Mouse (Mus musculus) ZHBTc4 (cell line): ENCODE measurements around the gene Atp11c.
A peak's percentile ranks its signal among the peaks of the same experiment; 100 is the strongest.

Source experiments
- DNase-seq: peaks from one replicate; pipeline ENCODE4 v3.0.0-alpha.2; 2011; ENCODE audit warnings: low read depth, low spot score

Gene Atp11c

DNA sequence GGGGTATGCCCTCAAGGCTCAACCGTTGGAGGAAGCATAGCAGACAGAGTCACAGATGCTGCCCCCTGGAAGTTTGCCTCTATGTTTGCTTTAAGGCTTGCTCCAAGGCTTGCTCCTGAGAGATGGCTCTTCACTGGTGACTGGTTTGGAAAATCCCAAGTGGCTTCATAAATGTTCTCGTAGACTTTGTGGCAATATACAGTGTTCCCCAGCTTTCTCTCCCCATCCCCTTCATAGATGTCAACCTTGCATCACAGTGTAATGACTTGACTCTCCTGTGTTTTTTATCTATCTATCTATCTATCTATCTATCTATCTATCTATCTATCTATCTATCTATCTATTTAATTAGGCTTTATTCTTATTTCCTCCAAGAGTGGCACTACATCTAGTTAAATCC lies at the start of gene Atp11c:
Gene Atp11c (minus strand): TSS at position 101 of the 400 bp plus-strand sequence.
- no peak for DNase-seq

DNA sequence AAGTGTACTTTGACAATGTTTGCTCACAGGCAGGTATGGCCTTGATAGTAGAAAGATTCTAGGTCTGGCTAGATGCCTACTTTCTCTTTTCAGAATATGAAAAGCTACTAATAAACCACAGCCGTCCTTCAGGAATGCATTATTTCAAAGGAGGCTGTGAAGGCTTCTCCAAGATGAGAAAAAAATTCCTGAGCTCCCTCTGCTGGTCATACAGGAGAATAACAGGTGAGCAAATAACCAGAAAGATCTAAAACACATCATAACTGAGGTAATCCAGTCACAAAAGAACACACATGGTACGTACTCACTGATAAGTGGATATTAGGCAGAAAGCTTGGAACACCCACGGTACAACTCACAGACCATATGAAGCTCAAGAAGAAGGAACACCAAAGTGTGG lies 16.7 kb upstream of the Atp11c start:
- DNase-seq, result peak; percentile 30

DNA sequence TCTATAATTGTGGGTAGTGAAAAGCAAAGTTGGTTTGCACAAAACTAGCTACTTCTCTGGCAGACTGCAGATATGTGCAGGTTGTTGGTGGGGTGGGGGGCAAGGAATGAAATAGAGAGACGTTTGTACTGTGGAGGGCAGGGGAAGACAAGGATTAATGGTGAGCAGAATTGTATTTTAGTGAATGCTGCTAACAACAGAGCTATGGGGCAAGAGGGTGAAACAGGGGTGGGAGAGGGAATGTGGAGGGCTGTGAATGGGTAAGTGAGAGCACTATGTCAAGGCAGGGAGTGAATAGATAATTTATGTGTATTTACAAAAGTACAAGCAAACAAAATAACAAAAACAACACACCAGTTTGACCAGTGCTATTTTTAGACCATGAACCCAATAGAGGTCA lies 22.0 kb downstream of the Atp11c start:
- DNase-seq, result no peak

DNA sequence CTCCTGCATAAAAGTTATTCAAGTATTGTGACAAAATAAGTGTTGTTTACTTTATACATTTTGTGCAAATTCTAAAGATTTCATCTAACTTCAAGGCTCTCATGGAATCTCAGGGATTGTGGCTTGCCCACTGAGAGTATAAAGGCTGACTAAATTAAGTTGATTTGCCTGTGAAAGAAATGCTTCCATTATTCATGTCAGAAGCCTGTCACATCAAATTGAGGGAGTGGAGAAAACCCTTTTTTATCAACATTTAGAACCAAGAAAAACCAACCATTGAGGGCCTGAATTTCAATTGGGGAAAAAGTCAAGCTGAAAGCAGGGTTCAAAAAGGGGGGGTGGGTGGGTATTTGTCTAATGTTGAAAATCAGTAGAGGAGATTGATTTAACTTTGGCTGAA lies 23.5 kb downstream of the Atp11c start:
- no peak for DNase-seq

DNA sequence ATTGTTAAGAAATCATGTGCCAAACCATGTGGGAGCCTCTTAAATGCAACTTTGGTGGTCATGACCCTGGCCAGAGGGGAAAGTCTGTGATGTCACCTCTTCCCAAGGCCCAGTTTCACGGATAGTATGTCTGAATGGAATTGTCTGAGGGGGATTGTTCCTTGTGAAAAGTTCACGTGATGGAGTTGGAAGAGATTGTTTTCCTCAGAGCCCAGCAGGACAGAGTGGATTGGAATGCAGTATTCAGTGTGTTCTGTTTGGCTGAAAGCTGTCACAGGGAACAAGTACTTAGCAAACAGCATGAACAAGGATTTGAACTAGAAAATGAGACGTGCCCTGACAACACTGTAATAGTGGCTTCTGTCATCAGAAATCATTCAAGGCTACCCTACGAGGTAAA lies 37.3 kb downstream of the Atp11c start:
- no peak for DNase-seq

DNA sequence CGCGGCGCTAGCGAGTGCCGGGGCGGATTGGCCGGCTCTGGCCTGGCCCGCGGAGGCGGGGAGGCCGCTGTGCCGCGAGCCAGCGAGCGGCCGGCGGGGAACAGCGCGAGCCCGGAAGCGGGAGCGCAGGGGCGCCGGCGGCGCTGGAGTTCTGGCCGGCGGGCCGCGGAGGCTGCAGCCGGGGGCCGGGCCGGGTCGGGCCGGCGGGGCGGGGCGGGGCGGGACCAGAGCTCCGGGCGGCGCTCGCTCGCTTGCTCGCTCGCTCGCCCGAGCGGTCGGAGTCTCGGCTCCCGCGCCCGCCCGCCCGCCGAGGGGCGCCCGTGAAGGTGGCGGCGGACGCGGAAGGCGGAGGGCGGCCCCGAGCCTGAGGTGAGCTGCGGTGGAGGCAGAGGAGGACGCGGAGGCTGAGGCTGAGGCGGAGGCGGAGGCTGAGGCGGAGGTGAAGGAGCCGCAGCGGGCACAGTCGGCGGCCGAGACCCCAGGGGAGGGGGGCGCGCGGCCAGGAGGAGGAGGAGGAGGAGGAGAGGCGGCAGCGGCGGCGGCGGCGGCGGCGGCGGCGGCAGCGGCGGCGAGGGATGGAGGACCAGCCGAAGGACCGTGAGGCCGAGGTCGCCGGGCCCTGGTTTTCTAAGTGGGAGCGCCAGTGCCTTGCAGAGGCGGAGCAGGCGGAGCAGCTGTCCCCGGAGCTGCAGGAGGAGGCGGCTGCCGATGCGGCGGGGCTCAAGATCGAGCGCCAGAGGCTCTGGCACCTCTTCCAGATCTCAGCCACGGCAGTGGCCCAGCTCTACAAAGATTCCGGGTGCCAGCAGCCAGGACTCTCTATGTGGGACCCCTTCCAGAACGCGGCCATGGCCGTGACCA lies 44.8 kb downstream of the Atp11c start:
- DNase-seq, result peak; percentile 57

DNA sequence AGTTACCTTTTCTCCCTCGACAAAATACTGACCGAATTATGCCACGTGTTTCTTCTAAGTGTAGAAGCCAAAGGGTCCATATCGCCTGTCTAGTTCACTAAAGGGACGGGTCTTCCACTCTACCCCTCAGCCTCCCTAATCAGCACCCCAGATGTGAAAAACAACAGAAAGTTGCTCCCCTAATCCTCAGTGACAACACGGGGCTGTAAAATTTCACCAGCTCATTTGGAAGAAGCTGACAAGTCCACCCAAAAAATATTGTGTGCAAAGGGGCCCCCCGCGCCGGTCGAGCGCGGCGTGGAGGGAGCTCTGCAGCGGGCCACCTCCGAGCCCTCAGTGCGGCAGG lies 45.4 kb downstream of the Atp11c start:
- DNase-seq, result no peak

DNA sequence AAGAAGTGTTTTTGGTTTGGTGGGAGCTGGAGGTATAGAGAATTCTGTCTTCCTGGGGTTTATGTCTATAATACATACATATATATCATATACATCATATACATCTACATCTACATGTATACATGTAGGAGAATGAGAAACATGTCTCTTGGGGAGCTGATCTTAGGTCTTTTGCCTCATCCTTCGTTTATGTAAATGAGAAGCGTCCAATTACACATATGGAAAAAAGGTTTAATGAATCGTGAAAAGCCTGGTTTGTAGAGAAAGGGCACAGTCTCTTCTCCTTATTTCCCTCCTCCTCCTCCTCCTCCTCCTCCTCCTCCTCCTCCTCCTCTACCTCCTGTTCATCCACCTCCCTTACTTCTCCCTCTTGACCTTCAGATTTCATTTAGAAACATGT lies 46.6 kb downstream of the Atp11c start:
- no peak for DNase-seq

DNA sequence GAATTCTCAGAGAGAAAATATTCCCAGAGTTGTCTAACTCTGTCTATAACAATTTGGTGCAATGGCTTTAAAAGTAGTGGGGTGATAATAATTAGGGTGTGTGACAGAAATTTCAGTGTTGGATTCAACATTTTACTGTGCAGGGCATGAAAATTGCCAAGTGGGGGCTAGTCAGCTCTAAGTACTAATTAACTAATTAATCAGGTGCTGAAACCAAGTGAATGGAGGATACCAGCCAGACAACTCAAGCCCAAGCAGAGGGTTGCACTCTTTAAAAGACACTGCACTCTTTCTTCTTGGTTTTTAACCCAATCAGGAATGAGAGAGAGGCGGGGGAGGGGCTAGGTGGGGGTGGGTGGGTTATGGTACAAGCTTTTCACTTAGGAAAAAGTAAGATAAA lies 47.1 kb downstream of the Atp11c start:
- DNase-seq, result no peak

DNA sequence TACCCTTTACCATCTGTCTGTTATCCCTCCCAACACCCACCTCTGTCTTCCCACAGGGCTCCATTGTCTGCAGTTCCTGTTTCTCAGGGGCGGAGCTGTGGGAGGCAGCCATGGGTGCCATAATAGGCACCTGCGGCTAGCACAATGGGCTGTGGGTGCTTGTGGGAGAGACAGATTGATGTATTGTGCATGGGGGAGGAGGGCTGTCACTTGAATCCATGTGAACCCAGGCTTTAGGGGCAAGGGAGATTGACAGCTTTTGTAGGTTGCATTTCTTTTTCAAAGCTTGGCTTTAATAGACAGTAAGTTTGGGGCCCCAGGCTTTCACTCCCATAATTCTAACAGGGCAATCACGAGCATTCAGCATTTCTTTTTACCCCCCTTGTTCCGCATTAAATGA lies 48.4 kb downstream of the Atp11c start:
- peak; percentile 4 for DNase-seq

DNA sequence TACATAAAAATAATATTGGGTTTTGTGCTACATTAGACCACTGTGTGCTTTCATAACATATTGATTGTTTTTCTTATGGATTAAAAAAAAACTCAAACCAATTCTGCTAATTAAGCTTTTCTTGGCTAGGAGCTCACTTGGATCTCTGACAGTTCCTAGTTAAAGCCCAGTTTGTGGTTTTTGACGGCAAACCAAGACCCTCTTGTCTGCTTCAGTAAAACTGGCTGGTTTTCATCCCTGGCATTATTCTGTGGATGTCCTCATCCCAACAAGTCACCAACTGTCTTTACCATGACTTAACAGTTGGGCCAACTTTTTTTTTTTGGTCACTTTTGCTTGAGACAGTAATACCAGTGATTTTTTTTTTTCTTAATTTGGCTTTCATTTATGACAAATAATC lies 49.6 kb downstream of the Atp11c start:
- DNase-seq, result no peak

DNA sequence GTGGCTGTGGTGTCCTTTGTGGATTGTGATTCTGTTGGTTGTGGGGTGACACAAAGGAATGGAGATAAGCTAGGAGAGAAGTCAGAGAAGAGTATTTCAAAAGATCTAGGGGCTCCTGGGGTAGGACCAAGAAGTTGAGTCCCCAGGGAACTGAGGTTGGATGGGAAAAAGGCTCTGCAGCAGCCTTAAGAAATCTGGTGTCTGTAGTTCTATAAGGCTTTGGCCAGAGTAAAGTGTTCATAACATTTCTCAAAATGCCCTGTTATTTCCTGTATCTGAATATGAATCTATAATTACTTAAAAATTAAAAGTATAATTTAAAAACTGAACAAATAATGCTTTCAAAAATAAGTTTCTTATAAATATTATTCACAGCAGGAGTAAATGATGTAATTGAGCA lies 53.3 kb downstream of the Atp11c start, which contains the start of gene Gm7073:
Gene Gm7073 (minus strand): TSS at position 101 of the 400 bp plus-strand sequence.
- no peak for DNase-seq

DNA sequence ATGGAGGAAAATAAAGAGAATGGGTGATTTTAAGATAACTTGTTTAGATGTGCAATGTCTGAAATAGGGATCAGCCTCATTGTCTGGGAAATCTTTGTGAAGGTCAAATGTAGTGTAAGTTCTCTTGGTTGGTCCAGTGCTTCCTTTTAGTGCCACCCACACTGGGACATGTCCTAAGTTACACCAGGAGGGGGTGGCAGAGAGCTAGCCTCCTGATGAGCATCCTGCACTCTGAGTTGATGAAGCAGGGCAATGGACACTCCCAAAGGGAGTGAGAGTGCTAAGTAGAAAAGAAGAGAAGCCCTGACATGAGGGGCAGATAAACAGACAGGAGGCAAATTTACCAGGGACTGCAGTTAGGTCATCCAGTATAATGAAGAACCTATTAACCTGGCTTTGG lies 88.5 kb downstream of the Atp11c start:
- DNase-seq, result peak; percentile 44

DNA sequence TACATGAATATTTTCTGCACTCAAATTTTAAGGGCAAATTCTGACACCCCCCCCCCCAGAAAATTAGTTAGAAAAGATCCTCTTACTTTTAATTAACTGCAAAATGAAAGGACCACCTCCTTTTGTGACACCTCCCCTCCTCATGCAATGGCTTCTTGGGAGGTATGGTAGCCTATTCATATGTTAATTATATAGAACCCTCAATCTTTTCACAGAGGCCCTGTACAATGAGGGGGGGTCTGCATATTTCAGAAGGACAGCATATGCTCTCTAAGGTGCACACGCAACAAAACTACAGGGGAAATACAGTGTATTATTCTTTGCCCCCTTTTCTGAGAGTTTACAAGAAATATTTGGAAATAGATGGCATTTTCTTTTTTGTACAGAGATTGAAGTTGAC lies 94.7 kb downstream of the Atp11c start:
- DNase-seq, result no peak

DNA sequence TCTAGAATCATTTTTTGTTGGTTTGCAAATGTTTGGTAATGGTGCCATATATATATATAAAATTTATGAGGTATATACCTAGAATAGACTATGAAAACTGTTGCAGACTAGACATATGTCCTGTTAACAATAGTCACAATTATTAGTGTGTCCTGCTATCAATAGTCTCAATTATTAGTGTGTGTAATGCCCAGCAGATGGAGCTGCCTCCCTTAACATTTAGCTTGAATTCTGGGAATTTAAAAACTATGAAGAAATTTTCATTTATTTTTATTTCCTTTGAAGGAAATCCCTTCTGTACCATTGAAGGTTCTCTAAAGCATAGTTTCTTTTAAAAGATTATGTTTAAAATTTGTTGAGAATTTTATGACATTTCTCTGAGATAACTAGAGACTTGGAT lies 97.2 kb downstream of the Atp11c start:
- no peak for DNase-seq

DNA sequence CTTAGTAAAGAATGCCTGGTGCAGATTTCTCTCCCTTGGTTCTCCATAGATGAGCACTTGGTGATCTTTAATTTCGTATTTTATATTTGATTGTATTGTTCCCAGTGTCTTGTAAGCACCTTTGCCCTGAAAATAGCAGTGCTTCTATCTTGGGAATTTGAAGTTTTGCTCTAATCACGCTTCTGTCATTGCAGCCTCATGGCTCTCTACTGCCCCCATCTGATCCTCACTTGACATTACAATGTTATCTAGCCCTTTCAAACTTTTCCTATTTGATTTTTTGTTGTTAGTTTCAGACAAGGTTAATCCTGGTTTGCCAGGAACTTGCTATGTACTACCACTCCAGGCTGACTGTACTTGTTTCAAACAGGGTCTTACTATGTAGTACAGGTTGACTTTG lies 128.7 kb downstream of the Atp11c start:
- DNase-seq, result peak; percentile 38

DNA sequence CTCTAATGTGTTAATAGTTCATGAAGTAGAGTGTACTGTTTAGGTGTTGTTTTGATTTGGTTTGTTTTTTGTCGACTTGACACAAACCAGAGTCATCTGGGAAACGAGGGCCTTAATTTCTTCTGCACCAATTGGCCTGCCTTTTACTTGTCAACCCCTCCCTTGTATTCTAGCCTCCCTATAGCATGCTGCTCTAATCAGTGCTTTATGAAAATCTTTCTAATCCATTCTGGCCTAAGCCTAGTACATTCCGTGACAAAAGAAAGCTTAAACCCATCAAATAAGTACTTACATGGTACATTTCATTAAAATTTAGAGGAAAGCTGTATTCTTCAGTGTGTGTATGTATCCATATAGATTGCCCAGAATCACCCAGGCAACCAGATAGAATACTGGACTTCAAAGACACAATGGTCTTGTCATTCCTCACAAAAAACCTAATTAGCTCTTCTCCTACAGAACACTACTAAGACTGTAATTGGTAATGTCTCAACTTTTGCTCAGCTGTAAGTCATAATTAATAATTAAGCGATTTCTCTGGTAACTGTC lies 177.9 kb downstream of the Atp11c start:
- DNase-seq, result no peak

DNA sequence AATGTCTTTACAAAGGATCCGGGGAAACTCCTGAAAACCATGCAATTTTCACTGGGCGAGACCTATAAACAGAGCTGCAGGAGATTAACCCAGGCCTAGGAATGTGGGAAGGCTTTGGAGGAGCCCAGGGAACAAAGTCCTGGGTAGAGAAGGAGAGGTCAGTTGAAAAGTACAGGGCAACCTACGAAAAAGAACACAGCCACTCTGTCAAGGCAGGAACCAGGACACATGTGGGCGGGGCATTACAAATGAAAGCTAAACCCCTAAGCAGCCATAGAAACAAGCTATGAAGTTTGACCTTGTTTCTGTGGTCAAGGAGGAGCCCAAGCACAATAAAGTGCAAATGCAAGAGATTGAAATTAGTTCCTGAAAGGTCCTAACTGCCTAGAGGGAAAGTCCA lies 186.8 kb downstream of the Atp11c start:
- DNase-seq, result peak; percentile 41

DNA sequence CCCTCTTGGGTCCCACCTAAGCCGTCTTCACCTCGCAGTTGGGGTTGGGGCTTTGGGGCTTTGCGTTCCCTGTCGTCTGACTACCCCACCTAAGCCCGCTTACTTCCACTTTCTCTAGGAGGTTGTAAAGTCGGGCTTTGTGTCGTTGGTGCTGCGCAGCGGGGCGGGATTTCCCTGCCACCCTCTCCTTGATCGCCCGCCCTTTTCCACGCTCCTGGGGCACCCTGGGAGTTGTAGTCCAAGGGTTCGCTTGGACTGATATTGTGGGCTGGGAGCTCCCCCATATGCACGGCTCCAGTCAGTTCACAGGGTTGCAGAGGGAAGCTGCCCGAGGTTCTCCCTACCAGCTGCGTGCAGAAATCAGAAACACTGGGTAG lies 187.8 kb downstream of the Atp11c start:
- peak; percentile 90 for DNase-seq

DNA sequence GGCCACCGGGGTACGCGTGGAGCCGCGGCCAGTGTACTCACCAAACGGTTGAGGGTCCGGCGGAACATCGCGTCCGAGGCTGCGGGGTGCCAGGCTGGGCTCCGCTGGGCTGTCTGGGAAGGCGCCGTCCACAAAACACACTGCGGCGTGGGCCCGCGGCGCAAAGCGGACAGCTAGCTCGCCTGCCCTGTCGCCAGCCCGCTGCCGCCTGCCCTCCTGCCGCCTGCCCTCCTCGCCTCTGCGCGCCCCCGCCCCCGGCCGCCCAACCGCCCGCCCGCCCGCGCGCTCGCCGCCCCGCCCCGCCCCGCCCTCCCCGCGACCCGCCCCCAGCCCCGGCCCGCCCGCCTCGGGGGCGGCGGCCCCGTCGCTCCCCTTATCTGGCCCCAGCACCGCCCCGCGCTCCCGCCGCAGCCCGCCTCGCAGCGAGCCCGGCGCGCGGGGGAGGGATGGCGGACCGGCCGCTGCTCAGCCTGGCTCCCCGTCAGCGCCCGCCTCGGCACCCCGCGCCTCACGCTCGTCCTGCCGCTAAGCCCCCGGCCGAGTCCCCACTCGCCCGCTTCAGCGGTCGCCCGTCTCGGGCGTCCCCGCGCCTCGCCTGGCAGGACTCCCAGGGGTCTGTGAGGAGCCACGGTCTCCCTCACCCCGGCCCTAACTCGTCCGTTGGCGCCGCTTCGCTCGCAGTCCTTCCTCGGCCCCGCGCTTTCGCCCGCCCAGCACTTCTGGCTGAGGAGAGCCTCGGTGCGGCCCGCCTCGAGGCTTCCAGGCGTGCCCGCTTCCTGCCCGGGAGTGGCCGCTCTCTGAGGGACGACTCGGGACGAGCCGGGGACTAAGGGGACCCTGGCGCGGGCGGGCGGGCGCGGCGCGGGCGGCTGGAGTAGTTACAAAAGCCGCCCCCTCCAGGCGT lies 188.5 kb downstream of the Atp11c start:
- peak; percentile 69 for DNase-seq

DNA sequence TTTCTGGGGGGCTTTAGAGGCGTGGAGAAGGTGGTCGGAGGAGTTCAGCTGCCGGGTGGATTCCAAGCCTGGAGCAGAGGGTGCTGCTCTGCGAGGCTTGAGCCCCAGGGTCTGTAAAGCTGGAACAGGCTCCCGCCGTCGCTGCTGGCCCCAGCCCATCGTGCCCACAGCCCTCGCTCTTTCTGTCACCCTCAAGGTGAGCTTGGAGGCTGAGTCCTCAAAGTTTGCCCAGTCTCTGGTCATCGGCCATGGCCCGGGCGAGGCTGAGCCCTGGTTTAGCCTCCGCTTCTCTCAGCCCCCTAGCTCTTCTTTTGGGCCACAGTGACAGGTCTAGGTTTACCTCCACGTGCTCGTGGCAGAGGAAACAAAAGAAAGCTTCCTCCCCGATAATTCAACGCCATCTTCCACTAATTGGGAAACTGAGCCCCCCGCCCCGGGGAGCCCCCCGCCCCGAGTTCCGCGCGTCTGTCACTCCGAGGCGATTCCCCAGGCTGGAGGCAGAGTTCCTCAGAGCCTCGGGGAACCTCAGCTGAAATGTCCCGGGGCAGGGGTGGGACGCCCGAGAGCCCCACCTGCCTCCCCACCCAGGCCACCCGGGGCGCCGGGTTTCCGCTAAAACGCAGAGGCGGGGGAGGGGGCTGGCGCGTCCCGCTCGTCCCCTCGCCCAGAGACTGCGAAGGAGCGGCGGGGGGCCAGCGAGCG lies 189.3 kb downstream of the Atp11c start:
- peak; percentile 68 for DNase-seq

DNA sequence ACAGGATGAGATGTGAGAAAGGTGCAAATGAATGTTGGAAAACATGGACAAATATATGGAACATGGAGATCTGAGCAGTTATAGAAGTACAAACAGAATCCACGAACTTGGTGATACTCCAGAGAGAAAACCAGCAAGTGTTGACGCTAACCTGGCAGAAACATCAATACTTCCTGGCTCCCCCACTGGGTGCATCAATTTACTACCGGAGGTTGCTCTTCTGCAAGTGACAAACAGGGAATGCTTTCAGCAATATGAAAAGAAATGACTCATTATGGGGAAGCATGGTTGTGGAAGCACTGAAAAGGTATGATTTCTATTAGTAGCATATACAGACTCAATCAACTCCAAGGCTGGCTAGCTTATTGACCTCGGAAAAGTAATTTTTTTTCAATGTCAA lies 198.2 kb downstream of the Atp11c start:
- no peak for DNase-seq
